Mouse (Mus musculus): ENCODE measurements around the gene Prkci. TPM values are rescaled to one million over a fixed set of nuclear protein-coding genes. Genes with fewer than 3 reads are reported as not detected.

Prkci gene
- total RNA-seq, 1 experiment, result 95.2 TPM

DNA sequence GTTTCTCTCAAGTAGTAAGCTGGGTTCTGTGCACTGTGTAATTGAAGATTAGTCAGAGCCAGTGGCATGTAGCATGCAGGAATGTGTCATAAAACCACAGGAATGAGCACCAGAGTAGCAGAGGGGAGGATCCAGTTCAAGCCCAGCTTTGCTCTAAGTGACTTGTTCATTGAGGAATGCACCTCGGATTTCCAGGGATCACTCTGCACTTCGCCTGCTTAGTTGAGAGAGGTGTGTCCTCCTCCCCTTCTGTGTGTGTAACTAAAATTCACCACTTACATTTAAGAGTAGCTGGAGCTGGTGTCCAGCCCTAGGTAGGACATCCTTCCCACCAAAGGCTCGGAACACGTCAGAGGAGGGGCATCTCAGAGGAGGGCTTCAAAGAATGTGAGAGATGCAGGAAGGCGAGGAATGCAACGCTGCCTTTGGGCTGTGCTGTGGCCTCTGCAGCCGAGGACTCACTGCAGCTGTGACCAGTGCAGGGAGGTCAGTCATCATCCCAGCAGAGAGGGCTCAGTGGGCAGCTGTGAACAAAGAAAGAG lies 27.4 kb downstream of the Prkci start:
- no peak for DNase-seq (ENCODE audit: low read depth, low spot score)
- Histone ChIP-seq H3K4me1 (ENCODE audit: control insufficient read depth in 2 of 2, insufficient read depth in 2 of 2, low read length in 2 of 2, poor library complexity in 1 of 2) (peaks cover 6 to 12% of the 10 kb centered on the region in 2 experiments; a peak in 3 of 4 replicates), H3K36me3 (ENCODE audit: control insufficient read depth, insufficient read depth, low read length, poor library complexity, severe bottlenecking) (peaks cover 17% of the 10 kb centered on the region), H3K9me3 (ENCODE audit: control insufficient read depth, insufficient read depth, low read depth, low read length) (no peaks in the 10 kb centered on the region), H3K27ac (ENCODE audit: insufficient read depth, low read depth, low read length, poor library complexity, severe bottlenecking) (no peak overlapping the region), H3K4me3 (ENCODE audit: insufficient read depth in 1 of 2, low read depth in 1 of 2, low read length in 2 of 2, poor library complexity in 1 of 2, severe bottlenecking in 1 of 2) (no peak overlapping the region), H3K9ac (ENCODE audit: insufficient read depth, low read depth, low read length, poor library complexity, severe bottlenecking) (no peak overlapping the region)
- TF ChIP-seq HCFC1 (IDR thresholded peaks at IDR 0.05; ENCODE audit: borderline replicate concordance, insufficient read depth, low read length), result no peak
- TF ChIP-seq CHD2 (IDR thresholded peaks at IDR 0.05; ENCODE audit: low read depth, low read length), result no peak
- TF ChIP-seq ZC3H11A (IDR thresholded peaks at IDR 0.05; ENCODE audit: borderline replicate concordance, low read depth, low read length), result no peak
- no peak for TF ChIP-seq MAFK (IDR thresholded peaks at IDR 0.05; ENCODE audit: insufficient read depth, low read depth, low read length)
- no peak for TF ChIP-seq ZNF384 (IDR thresholded peaks at IDR 0.05; ENCODE audit: low read depth, low read length)
- in situ Hi-C loops (cut with MboI; ENCODE audit: low sequenced_read_pairs in 2 of 2, unreplicated experiment in 2 of 2), result no loop called here

DNA sequence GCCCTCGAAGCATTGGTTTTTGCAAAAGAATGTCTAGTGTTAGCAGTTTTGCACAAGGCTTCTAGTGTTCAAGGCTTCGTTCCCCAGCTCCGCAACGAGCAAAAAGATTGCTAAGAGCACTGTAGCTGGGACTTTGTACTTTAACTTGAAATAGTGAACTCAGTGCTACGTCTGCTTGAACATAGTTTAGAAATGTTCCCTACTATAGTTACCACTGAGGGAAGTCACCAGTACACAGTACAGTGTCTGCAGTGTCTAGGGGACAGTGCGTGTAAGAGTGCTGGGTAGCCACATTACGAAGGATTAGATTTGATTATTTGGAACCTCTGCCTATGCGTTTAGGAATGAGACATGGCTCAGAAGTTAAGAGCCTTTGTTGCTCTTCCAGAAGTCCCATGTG lies 32.2 kb downstream of the Prkci start:
- Histone ChIP-seq H3K4me1 (ENCODE audit: control insufficient read depth in 2 of 2, insufficient read depth in 2 of 2, low read length in 2 of 2, poor library complexity in 1 of 2) (peaks cover 0 to 11% of the 10 kb centered on the region in 2 experiments; a peak in 1 of 4 replicates), H3K27ac (ENCODE audit: insufficient read depth, low read depth, low read length, poor library complexity, severe bottlenecking) (no peak overlapping the region), H3K9ac (ENCODE audit: insufficient read depth, low read depth, low read length, poor library complexity, severe bottlenecking) (no peak overlapping the region), H3K9me3 (ENCODE audit: control insufficient read depth, insufficient read depth, low read depth, low read length) (no peaks in the 10 kb centered on the region), H3K4me3 (ENCODE audit: insufficient read depth in 1 of 2, low read depth in 1 of 2, low read length in 2 of 2, poor library complexity in 1 of 2, severe bottlenecking in 1 of 2) (no peak overlapping the region), H3K36me3 (ENCODE audit: control insufficient read depth, insufficient read depth, low read length, poor library complexity, severe bottlenecking) (peaks cover 38% of the 10 kb centered on the region)
- in situ Hi-C loops (cut with MboI; ENCODE audit: low sequenced_read_pairs in 2 of 2, unreplicated experiment in 2 of 2), result no loop called here
- TF ChIP-seq MAFK (IDR thresholded peaks at IDR 0.05; ENCODE audit: insufficient read depth, low read depth, low read length) (no peak), ZNF384 (IDR thresholded peaks at IDR 0.05; ENCODE audit: low read depth, low read length) (no peak), CHD2 (IDR thresholded peaks at IDR 0.05; ENCODE audit: low read depth, low read length) (no peak), HCFC1 (IDR thresholded peaks at IDR 0.05; ENCODE audit: borderline replicate concordance, insufficient read depth, low read length) (no peak), ZC3H11A (IDR thresholded peaks at IDR 0.05; ENCODE audit: borderline replicate concordance, low read depth, low read length) (no peak)
- no peak for DNase-seq (ENCODE audit: low read depth, low spot score)

DNA sequence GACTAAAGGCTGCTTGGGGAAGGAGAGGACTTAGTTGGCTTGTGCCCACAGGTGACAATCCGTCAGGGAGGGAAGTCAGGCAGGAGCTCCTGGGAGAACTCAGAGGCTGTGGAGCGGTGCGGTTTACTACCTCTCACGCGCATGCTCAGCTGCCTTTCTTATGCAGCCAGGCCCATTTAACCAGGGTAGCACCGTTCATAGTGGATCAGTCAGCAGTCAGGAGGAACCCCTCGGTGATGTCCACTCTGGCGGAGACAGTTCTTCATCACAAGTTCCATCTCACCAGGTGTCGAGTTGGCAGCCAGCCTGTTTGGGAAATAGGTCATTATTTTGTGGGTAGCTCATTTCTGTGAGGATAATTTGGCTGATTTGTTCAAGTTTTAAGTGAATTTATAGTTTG lies 36.1 kb downstream of the Prkci start:
- Histone ChIP-seq H3K4me3 (ENCODE audit: insufficient read depth in 1 of 2, low read depth in 1 of 2, low read length in 2 of 2, poor library complexity in 1 of 2, severe bottlenecking in 1 of 2) (no peak overlapping the region), H3K36me3 (ENCODE audit: control insufficient read depth, insufficient read depth, low read length, poor library complexity, severe bottlenecking) (peaks cover 36% of the 10 kb centered on the region), H3K4me1 (ENCODE audit: control insufficient read depth in 2 of 2, insufficient read depth in 2 of 2, low read length in 2 of 2, poor library complexity in 1 of 2) (peaks cover 0 to 1% of the 10 kb centered on the region in 2 experiments; a peak in 1 of 4 replicates), H3K27ac (ENCODE audit: insufficient read depth, low read depth, low read length, poor library complexity, severe bottlenecking) (peak overlapping the region; percentile 47; the same call in 1 of the 2 replicates), H3K9ac (ENCODE audit: insufficient read depth, low read depth, low read length, poor library complexity, severe bottlenecking) (no peak overlapping the region), H3K9me3 (ENCODE audit: control insufficient read depth, insufficient read depth, low read depth, low read length) (no peaks in the 10 kb centered on the region)
- in situ Hi-C loops (cut with MboI; ENCODE audit: low sequenced_read_pairs in 2 of 2, unreplicated experiment in 2 of 2), result no loop called here
- TF ChIP-seq ZC3H11A (IDR thresholded peaks at IDR 0.05; ENCODE audit: borderline replicate concordance, low read depth, low read length) (no peak), HCFC1 (IDR thresholded peaks at IDR 0.05; ENCODE audit: borderline replicate concordance, insufficient read depth, low read length) (no peak), CHD2 (IDR thresholded peaks at IDR 0.05; ENCODE audit: low read depth, low read length) (no peak), MAFK (IDR thresholded peaks at IDR 0.05; ENCODE audit: insufficient read depth, low read depth, low read length) (no peak), ZNF384 (IDR thresholded peaks at IDR 0.05; ENCODE audit: low read depth, low read length) (no peak)
- DNase-seq (ENCODE audit: low read depth, low spot score), result no peak

DNA sequence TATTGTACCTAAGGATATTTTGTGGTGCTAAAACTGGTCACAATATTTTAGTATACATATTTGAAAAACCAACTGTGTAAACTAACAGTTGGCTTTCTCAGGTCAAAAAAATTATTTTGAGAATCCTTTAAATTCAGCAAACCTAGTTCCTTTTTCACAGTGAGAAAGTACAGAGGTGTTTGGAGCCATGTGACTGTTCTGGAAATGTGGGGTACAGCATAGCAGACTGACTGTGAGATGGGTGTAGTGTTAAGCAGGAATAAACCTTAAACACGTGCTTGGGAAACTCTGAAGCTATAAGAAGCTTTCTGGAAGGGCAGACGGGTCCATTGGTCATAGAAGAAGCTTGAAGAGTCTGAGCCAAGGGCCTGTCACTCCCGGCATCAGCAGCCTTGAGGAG lies 38.1 kb downstream of the Prkci start:
- in situ Hi-C loops (cut with MboI; ENCODE audit: low sequenced_read_pairs in 2 of 2, unreplicated experiment in 2 of 2), result no loop called here
- H3K4me3 ChIP-seq (ENCODE audit: insufficient read depth in 1 of 2, low read depth in 1 of 2, low read length in 2 of 2, poor library complexity in 1 of 2, severe bottlenecking in 1 of 2), result no peak overlapping the region
- TF ChIP-seq ZC3H11A (IDR thresholded peaks at IDR 0.05; ENCODE audit: borderline replicate concordance, low read depth, low read length), result no peak
- TF ChIP-seq CHD2 (IDR thresholded peaks at IDR 0.05; ENCODE audit: low read depth, low read length), result no peak
- TF ChIP-seq MAFK (IDR thresholded peaks at IDR 0.05; ENCODE audit: insufficient read depth, low read depth, low read length), result no peak
- no peak for TF ChIP-seq HCFC1 (IDR thresholded peaks at IDR 0.05; ENCODE audit: borderline replicate concordance, insufficient read depth, low read length)
- TF ChIP-seq ZNF384 (IDR thresholded peaks at IDR 0.05; ENCODE audit: low read depth, low read length), result no peak
- H3K27ac ChIP-seq (ENCODE audit: insufficient read depth, low read depth, low read length, poor library complexity, severe bottlenecking), result no peak overlapping the region
- DNase-seq (ENCODE audit: low read depth, low spot score), result no peak
- no peaks in the 10 kb centered on the region for H3K9me3 ChIP-seq (ENCODE audit: control insufficient read depth, insufficient read depth, low read depth, low read length)
- no peak overlapping the region for H3K9ac ChIP-seq (ENCODE audit: insufficient read depth, low read depth, low read length, poor library complexity, severe bottlenecking)
- H3K36me3 ChIP-seq (ENCODE audit: control insufficient read depth, insufficient read depth, low read length, poor library complexity, severe bottlenecking), result peaks cover 37% of the 10 kb centered on the region
- H3K4me1 ChIP-seq (ENCODE audit: control insufficient read depth in 2 of 2, insufficient read depth in 2 of 2, low read length in 2 of 2, poor library complexity in 1 of 2), result peaks cover 0 to 1% of the 10 kb centered on the region in 2 experiments; a peak in 1 of 4 replicates

All from ES-E14 (cell line).